Mouse (Mus musculus) urinary bladder, postnatal 25 days (tissue): ENCODE results near the gene Khdc1a.
"Not testable (repeated sequence)": the region's sequence is repeated elsewhere in the genome, so short reads cannot be mapped to it uniquely, and the experiment has no call there.

ENCODE experiments used
- DNase-seq: peaks from one replicate; pipeline ENCODE4 v3.0.0; 2022; ENCODE audit warnings: low spot score

Gene Khdc1a

GRCm38 (mm10) chr1:21349341-21349740 lies at the start of gene Khdc1a:
Gene Khdc1a (plus strand): TSS chr1:21349641.
- no peak for DNase-seq

GRCm38 (mm10) chr1:21299826-21300225 lies 49.6 kb upstream of the Khdc1a start:
- no peak for DNase-seq

- DNase-seq: no peak
These were observed 47.8 kb upstream of the Khdc1a start for GRCm38 (mm10) chr1:21301686-21302085.

- no peak for DNase-seq
These were observed 45.3 kb upstream of the Khdc1a start for GRCm38 (mm10) chr1:21304174-21304573.

- DNase-seq: no peak
These were observed 44.8 kb upstream of the Khdc1a start for GRCm38 (mm10) chr1:21304646-21305045.

GRCm38 (mm10) chr1:21305443-21305842 lies 44.0 kb upstream of the Khdc1a start:
- no peak for DNase-seq

- no peak for DNase-seq
These were observed 35.1 kb upstream of the Khdc1a start for GRCm38 (mm10) chr1:21314336-21314735.

GRCm38 (mm10) chr1:21315756-21316155 lies 33.7 kb upstream of the Khdc1a start:
- no peak for DNase-seq

GRCm38 (mm10) chr1:21316305-21316704 lies 33.1 kb upstream of the Khdc1a start:
- DNase-seq: no peak

GRCm38 (mm10) chr1:21318202-21318601 lies 31.2 kb upstream of the Khdc1a start:
- DNase-seq: no peak

GRCm38 (mm10) chr1:21320271-21320670 lies 29.2 kb upstream of the Khdc1a start:
- not testable (repeated sequence) for DNase-seq

- no peak for DNase-seq
These were observed 27.8 kb upstream of the Khdc1a start for GRCm38 (mm10) chr1:21321656-21322055.

GRCm38 (mm10) chr1:21323996-21324574 lies 25.4 kb upstream of the Khdc1a start:
- DNase-seq: no peak

GRCm38 (mm10) chr1:21324633-21325032 lies 24.8 kb upstream of the Khdc1a start:
- no peak for DNase-seq

GRCm38 (mm10) chr1:21326733-21327132 lies 22.7 kb upstream of the Khdc1a start:
- no peak for DNase-seq

GRCm38 (mm10) chr1:21331161-21331560 lies 18.3 kb upstream of the Khdc1a start:
- DNase-seq: not testable (repeated sequence)

GRCm38 (mm10) chr1:21333222-21333973 lies 16.0 kb upstream of the Khdc1a start:
- no peak for DNase-seq

- DNase-seq: no peak
These were observed 13.6 kb upstream of the Khdc1a start for GRCm38 (mm10) chr1:21335836-21336235.

GRCm38 (mm10) chr1:21340745-21341144 lies 8.7 kb upstream of the Khdc1a start:
- DNase-seq: no peak

- DNase-seq: peak; percentile 39
These were observed 5.2 kb upstream of the Khdc1a start for GRCm38 (mm10) chr1:21344253-21344652.

GRCm38 (mm10) chr1:21344752-21345151 lies 4.7 kb upstream of the Khdc1a start:
- not testable (repeated sequence) for DNase-seq

GRCm38 (mm10) chr1:21368031-21368430 lies 18.6 kb downstream of the Khdc1a start, which contains the start of gene Khdc1c:
Gene Khdc1c (plus strand): TSS chr1:21368331.
- not testable (repeated sequence) for DNase-seq

GRCm38 (mm10) chr1:21383256-21383655 lies 33.8 kb downstream of the Khdc1a start, which contains the start of gene Khdc1b:
Gene Khdc1b (plus strand): TSS chr1:21383556.
- no peak for DNase-seq
